Mouse (Mus musculus) MEL (cell line): ENCODE results near the gene Zfp683. TPM values are rescaled to one million over a fixed set of nuclear protein-coding genes. Genes with fewer than 3 reads are reported as not detected.

Experiments
- DNase-seq: peaks from one replicate; pipeline ENCODE4 v3.0.0; 2011; ENCODE audit warnings: low read depth, low spot score
- H3K27ac ChIP-seq: 2 replicates; pipeline ENCODE4 v1.5.1; 2012; ENCODE audit warnings: low read depth, mild to moderate bottlenecking, control low read depth, low read length, moderate library complexity; ENCODE audit not compliant: control insufficient read depth
- H3K27me3 ChIP-seq, 2 experiments: fragments of 150-350 bp in 1 of 2; sonication (generic) in 1 of 2; 2 replicates each; pipeline ENCODE4 v1.6.1; 2012; ENCODE audit warnings: low read length in 2 of 2, mild to moderate bottlenecking in 2 of 2, improper control_type of control experiment in 1 of 2, moderate library complexity in 1 of 2; ENCODE audit not compliant: insufficient read depth in 2 of 2, control insufficient read depth in 1 of 2
- H3K36me3 ChIP-seq, 2 experiments: 2 replicates each; pipeline ENCODE4 v1.6.1; 2012 to 2014; ENCODE audit warnings: low read length in 2 of 2, improper control_type of control experiment in 1 of 2, inconsistent platforms in 1 of 2, mild to moderate bottlenecking in 1 of 2; ENCODE audit not compliant: insufficient read depth in 2 of 2, control insufficient read depth in 1 of 2
- H3K4me1 ChIP-seq, 2 experiments: fragments of 150-350 bp in 1 of 2; sonication (generic) in 1 of 2; 2 replicates each; pipeline ENCODE4 v1.6.1; 2012; ENCODE audit warnings: low read length in 2 of 2, improper control_type of control experiment in 1 of 2, mild to moderate bottlenecking in 1 of 2; ENCODE audit not compliant: insufficient read depth in 2 of 2, control insufficient read depth in 1 of 2
- H3K4me3 ChIP-seq, 2 experiments: fragments of 150-350 bp in 1 of 2; sonication (generic) in 1 of 2; 2 replicates each; pipeline ENCODE4 v1.5.1; 2012; ENCODE audit warnings: low read depth in 2 of 2, low read length in 2 of 2, mild to moderate bottlenecking in 2 of 2, moderate library complexity in 2 of 2, control low read depth in 1 of 2, improper control_type of control experiment in 1 of 2; ENCODE audit not compliant: control insufficient read depth in 1 of 2, insufficient read depth in 1 of 2
- H3K79me2 ChIP-seq: 2 replicates; pipeline ENCODE4 v1.6.1; 2012; ENCODE audit warnings: mild to moderate bottlenecking, low read length, moderate library complexity; ENCODE audit not compliant: control insufficient read depth, poor library complexity, insufficient read depth
- H3K9ac ChIP-seq: 2 replicates; pipeline ENCODE4 v1.6.1; 2012; ENCODE audit warnings: low read depth, mild to moderate bottlenecking, control low read depth, low read length, moderate library complexity; ENCODE audit not compliant: control insufficient read depth, poor library complexity, severe bottlenecking
- H3K9me3 ChIP-seq: fragments of 150-350 bp; sonication (generic); replicated peaks from 2 replicates; pipeline ENCODE4 v1.6.1; 2012; ENCODE audit warnings: mild to moderate bottlenecking, low read length, improper control_type of control experiment, moderate library complexity; ENCODE audit not compliant: insufficient read depth
- BHLHE40 ChIP-seq: IDR thresholded peaks from 2 replicates; pipeline ENCODE4 v1.6.1; 2012; ENCODE audit warnings: low read depth, mild to moderate bottlenecking, inconsistent platforms, low read length, improper control_type of control experiment, borderline replicate concordance
- CHD1 ChIP-seq: IDR thresholded peaks from 2 replicates; pipeline ENCODE4 v1.6.1; 2012; ENCODE audit warnings: low read depth, mild to moderate bottlenecking, inconsistent platforms, low read length, improper control_type of control experiment
- CTCF ChIP-seq, 3 experiments: IDR thresholded peaks in 2 of 3; conservative IDR thresholded peaks in 1 of 3; 2 replicates each; pipeline ENCODE4 v1.5.1; 2011 to 2012; ENCODE audit warnings: low read length in 3 of 3, low read depth in 2 of 3, mild to moderate bottlenecking in 2 of 3, improper control_type of control experiment in 1 of 3, inconsistent platforms in 1 of 3, mixed read lengths in 1 of 3, moderate library complexity in 1 of 3; ENCODE audit not compliant: control insufficient read depth in 1 of 3, insufficient read depth in 1 of 3, poor library complexity in 1 of 3, severe bottlenecking in 1 of 3
- E2F4 ChIP-seq: IDR thresholded peaks from 2 replicates; pipeline ENCODE4 v1.6.1; 2011; ENCODE audit warnings: low read depth, low read length, improper control_type of control experiment, borderline replicate concordance
- ELF1 ChIP-seq: IDR thresholded peaks from 2 replicates; pipeline ENCODE4 v1.6.1; 2014; ENCODE audit warnings: low read depth, mild to moderate bottlenecking, inconsistent platforms, low read length, improper control_type of control experiment, moderate library complexity
- GATA1 ChIP-seq: IDR thresholded peaks from 2 replicates; pipeline ENCODE4 v1.6.1; 2011; ENCODE audit warnings: low read depth, low read length, improper control_type of control experiment
- HCFC1 ChIP-seq: IDR thresholded peaks from 2 replicates; pipeline ENCODE4 v1.6.1; 2012; ENCODE audit warnings: low read depth, mild to moderate bottlenecking, inconsistent platforms, low read length, improper control_type of control experiment, moderate library complexity
- MAZ ChIP-seq: IDR thresholded peaks from 2 replicates; pipeline ENCODE4 v1.6.1; 2012; ENCODE audit warnings: low read depth, mild to moderate bottlenecking, inconsistent platforms, low read length, improper control_type of control experiment
- MEF2A ChIP-seq: IDR thresholded peaks from 2 replicates; pipeline ENCODE4 v1.6.1; 2014; ENCODE audit warnings: low read depth, mild to moderate bottlenecking, inconsistent platforms, low read length, improper control_type of control experiment; ENCODE audit not compliant: poor library complexity, insufficient replicate concordance, severe bottlenecking; ENCODE audit errors: extremely low read depth
- MYB ChIP-seq: IDR thresholded peaks from 2 replicates; pipeline ENCODE4 v1.6.1; 2011; ENCODE audit warnings: mild to moderate bottlenecking, low read depth, low read length, improper control_type of control experiment
- MYC ChIP-seq: IDR thresholded peaks from 2 replicates; pipeline ENCODE4 v1.6.1; 2011; ENCODE audit warnings: low read depth, mild to moderate bottlenecking, low read length, improper control_type of control experiment, moderate library complexity
- NELFE ChIP-seq: IDR thresholded peaks from 2 replicates; pipeline ENCODE4 v1.6.1; 2011; ENCODE audit warnings: low read depth, low read length, improper control_type of control experiment
- NRF1 ChIP-seq: IDR thresholded peaks from 2 replicates; pipeline ENCODE4 v1.6.1; 2014; ENCODE audit warnings: low read depth, mild to moderate bottlenecking, inconsistent platforms, low read length, improper control_type of control experiment, moderate library complexity; ENCODE audit not compliant: poor library complexity, insufficient read depth, severe bottlenecking
- POLR2A ChIP-seq, 2 experiments: IDR thresholded peaks; 2 replicates each; pipeline ENCODE4 v1.6.1; 2011 to 2012; ENCODE audit warnings: low read length in 2 of 2, mild to moderate bottlenecking in 2 of 2, control low read depth in 1 of 2, improper control_type of control experiment in 1 of 2, low read depth in 1 of 2, moderate library complexity in 1 of 2; ENCODE audit not compliant: control insufficient read depth in 1 of 2, insufficient read depth in 1 of 2, poor library complexity in 1 of 2
- RAD21 ChIP-seq: IDR thresholded peaks from 2 replicates; pipeline ENCODE4 v1.6.1; 2011; ENCODE audit warnings: mild to moderate bottlenecking, low read depth, low read length, improper control_type of control experiment
- RCOR1 ChIP-seq: IDR thresholded peaks from 2 replicates; pipeline ENCODE4 v1.6.1; 2012; ENCODE audit warnings: low read depth, mild to moderate bottlenecking, inconsistent platforms, low read length, improper control_type of control experiment
- SIN3A ChIP-seq: IDR thresholded peaks from 2 replicates; pipeline ENCODE4 v1.6.1; 2012; ENCODE audit warnings: low read length, improper control_type of control experiment, inconsistent platforms
- SMC3 ChIP-seq: IDR thresholded peaks from 2 replicates; pipeline ENCODE4 v1.6.1; 2011; ENCODE audit warnings: low read depth, low read length, improper control_type of control experiment
- TAL1 ChIP-seq: IDR thresholded peaks from 2 replicates; pipeline ENCODE4 v1.6.1; 2012; ENCODE audit warnings: mild to moderate bottlenecking, inconsistent platforms, low read length, moderate library complexity, mixed read lengths
- TBP ChIP-seq: IDR thresholded peaks from 2 replicates; pipeline ENCODE4 v1.8.0; 2011; ENCODE audit warnings: low read depth, low read length, improper control_type of control experiment
- UBTF ChIP-seq: IDR thresholded peaks from 2 replicates; pipeline ENCODE4 v1.6.1; 2012; ENCODE audit warnings: low read depth, mild to moderate bottlenecking, inconsistent platforms, low read length, improper control_type of control experiment, moderate library complexity, borderline replicate concordance; ENCODE audit not compliant: insufficient read depth
- ZC3H11A ChIP-seq: IDR thresholded peaks from 2 replicates; pipeline ENCODE4 v1.6.1; 2012; ENCODE audit warnings: low read depth, mild to moderate bottlenecking, inconsistent platforms, low read length, improper control_type of control experiment
- ZKSCAN1 ChIP-seq: IDR thresholded peaks from 2 replicates; pipeline ENCODE4 v1.6.1; 2012; ENCODE audit warnings: low read depth, mild to moderate bottlenecking, inconsistent platforms, low read length, improper control_type of control experiment, moderate library complexity
- ZMIZ1 ChIP-seq: IDR thresholded peaks from 2 replicates; pipeline ENCODE4 v1.6.1; 2012; ENCODE audit warnings: low read depth, mild to moderate bottlenecking, inconsistent platforms, low read length, improper control_type of control experiment, moderate library complexity
- polyA plus RNA-seq, 2 experiments: library from polyadenylated mRNA; stranded (reverse) in 1 of 2; unstranded in 1 of 2; fragments of >175 nt in 1 of 2; fragments of >200 nt in 1 of 2; gene quantifications; 2 replicates each; pipeline versions ENCODE4 v1.2.1 to v1.2.4; 2012; ENCODE audit warnings: low replicate concordance in 2 of 2, low read depth in 1 of 2; ENCODE audit not compliant: insufficient read length in 2 of 2, insufficient read depth in 1 of 2, missing spikeins in 1 of 2
- total RNA-seq: library from RNA; depleted of rRNA; stranded (reverse); fragments of 300-350 nt; gene quantifications from 2 replicates; pipeline ENCODE4 v1.2.3, GENCODE M21; 2012

The Zfp683 gene
- total and polyA plus RNA-seq, 3 experiments: not detected

DNA sequence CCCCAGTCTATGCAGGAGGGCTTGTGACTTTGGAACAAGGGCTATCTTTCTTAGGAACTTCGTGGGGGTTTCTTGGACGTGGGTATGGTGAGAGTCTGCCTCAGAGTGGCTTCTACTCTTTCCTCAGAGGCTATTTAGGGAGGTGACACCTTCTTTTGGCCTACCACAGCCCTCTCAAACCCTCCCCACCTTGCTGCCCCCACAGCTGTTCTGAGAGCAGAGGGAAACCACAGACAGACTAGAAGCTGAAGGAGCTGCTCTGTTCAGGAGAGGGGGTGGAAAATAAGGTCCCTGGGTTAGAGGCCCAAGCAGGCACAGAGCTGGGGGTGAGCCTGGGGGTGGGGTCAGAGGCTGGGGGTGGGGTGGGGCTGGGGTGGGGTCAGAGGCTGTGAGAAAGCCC, 10.6 kb upstream of the Zfp683 start:
- Histone ChIP-seq H3K79me2 (no peaks in the 10 kb centered on the region), H3K36me3 (no peaks in the 10 kb centered on the region), H3K9me3 (no peaks in the 10 kb centered on the region), H3K27ac (no peak overlapping the region), H3K27me3 (no peaks in the 10 kb centered on the region; a peak in 1 of 4 replicates), H3K4me3 (no peak overlapping the region), H3K9ac (no peak overlapping the region), H3K4me1 (peaks cover 0 to 7% of the 10 kb centered on the region in 2 experiments; a peak in 1 of 4 replicates)
- no peak for TF ChIP-seq NELFE
- no peak for TF ChIP-seq UBTF
- no peak for TF ChIP-seq MAZ
- TF ChIP-seq SIN3A: no peak
- no peak for TF ChIP-seq GATA1
- TF ChIP-seq POLR2A (IDR thresholded peaks at IDR 0.05; ENCODE audit: control insufficient read depth in 1 of 2, insufficient read depth in 1 of 2, low read depth in 1 of 2, low read length in 2 of 2, poor library complexity in 1 of 2): no peak
- no peak for TF ChIP-seq RAD21
- TF ChIP-seq MYB: no peak
- no peak for TF ChIP-seq ZC3H11A
- TF ChIP-seq ZKSCAN1: no peak
- no peak for TF ChIP-seq RCOR1
- TF ChIP-seq E2F4: no peak
- no peak for TF ChIP-seq MYC
- no peak for TF ChIP-seq TBP
- no peak for TF ChIP-seq SMC3
- TF ChIP-seq TAL1: no peak
- TF ChIP-seq ELF1: no peak
- TF ChIP-seq ZMIZ1: no peak
- TF ChIP-seq HCFC1: no peak
- DNase-seq: no peak

DNA sequence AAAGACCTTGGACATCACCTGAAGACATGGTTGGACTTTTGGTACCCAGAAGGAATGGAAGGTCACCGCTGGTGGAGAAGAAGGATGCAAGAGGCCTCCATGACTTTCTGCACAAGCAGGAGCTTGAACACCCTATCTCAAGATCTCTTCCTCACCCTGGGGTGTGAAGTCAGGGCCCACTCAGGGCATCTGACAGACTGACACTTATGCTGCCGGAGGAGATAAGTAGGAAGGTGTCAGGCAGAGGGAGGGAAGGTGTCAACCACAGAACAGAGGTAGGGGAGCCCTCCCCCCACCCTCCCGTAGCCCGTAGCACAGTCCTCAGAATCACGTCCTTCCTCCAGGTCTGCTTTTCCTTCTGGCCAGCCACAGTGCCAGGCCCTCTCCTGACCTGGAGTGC, 6.0 kb upstream of the Zfp683 start:
- H3K9ac ChIP-seq: no peak overlapping the region
- H3K4me1 ChIP-seq: peaks cover 0 to 18% of the 10 kb centered on the region in 2 experiments; a peak in 1 of 4 replicates
- no peak overlapping the region for H3K27ac ChIP-seq
- H3K27me3 ChIP-seq: no peaks in the 10 kb centered on the region
- no peak overlapping the region for H3K4me3 ChIP-seq
- no peaks in the 10 kb centered on the region for H3K9me3 ChIP-seq
- H3K36me3 ChIP-seq: no peaks in the 10 kb centered on the region; a peak in 1 of 4 replicates
- TF ChIP-seq CHD1 (no peak), CTCF (IDR thresholded peaks at IDR 0.05 in 2 of 3, conservative IDR thresholded peaks at IDR 0.05 in 1 of 3; ENCODE audit: control insufficient read depth in 1 of 3, insufficient read depth in 1 of 3, low read depth in 2 of 3, low read length in 3 of 3, poor library complexity in 1 of 3, severe bottlenecking in 1 of 3) (no peak), BHLHE40 (no peak), MEF2A (no peak), TBP (no peak), ZMIZ1 (no peak), GATA1 (no peak), NRF1 (no peak), ZC3H11A (no peak), RAD21 (no peak), POLR2A (IDR thresholded peaks at IDR 0.05; ENCODE audit: control insufficient read depth in 1 of 2, insufficient read depth in 1 of 2, low read depth in 1 of 2, low read length in 2 of 2, poor library complexity in 1 of 2) (no peak), SMC3 (no peak), MAZ (no peak), SIN3A (no peak), NELFE (no peak)
- DNase-seq: no peak
- H3K79me2 ChIP-seq: no peaks in the 10 kb centered on the region
